Mouse (Mus musculus) forebrain, embryonic 16.5 days (tissue): Measurements from ENCODE around the gene Zfp385a. TPM values are rescaled to one million over a fixed set of nuclear protein-coding genes. Genes with fewer than 3 reads are reported as not detected.

ENCODE experiments used
- ATAC-seq: fragments of 200-750 bp; cut with Nextera tagmentation; 2 replicates; pipeline ENCODE4 v1.8.0; 2017; ENCODE audit warnings: mild to moderate bottlenecking, moderate library complexity
- H3K27ac ChIP-seq: fragments of 300-500 bp; sonication (generic); 2 replicates; pipeline ENCODE4 v1.5.1; 2014; ENCODE audit warnings: low read length, control low read depth
- H3K27me3 ChIP-seq: fragments of 300-500 bp; sonication (generic); replicated peaks from 2 replicates; pipeline ENCODE4 v1.6.1; 2014; ENCODE audit warnings: low read length; ENCODE audit not compliant: control insufficient read depth, insufficient read depth
- H3K36me3 ChIP-seq: fragments of 300-500 bp; sonication (generic); 2 replicates; pipeline ENCODE4 v1.6.1; 2014; ENCODE audit not compliant: control insufficient read depth, insufficient read depth
- H3K4me1 ChIP-seq: fragments of 300-500 bp; sonication (generic); replicated peaks from 2 replicates; pipeline ENCODE4 v1.6.1; 2014; ENCODE audit warnings: low read length; ENCODE audit not compliant: control insufficient read depth, insufficient read depth
- H3K4me2 ChIP-seq: fragments of 300-500 bp; sonication (generic); 2 replicates; pipeline ENCODE4 v1.6.1; 2014; ENCODE audit warnings: mild to moderate bottlenecking, low read length, control low read depth
- H3K4me3 ChIP-seq: fragments of 300-500 bp; sonication (generic); replicated peaks from 2 replicates; pipeline ENCODE4 v1.5.1; 2014; ENCODE audit warnings: mild to moderate bottlenecking, low read length, control low read depth
- H3K9ac ChIP-seq: fragments of 300-500 bp; sonication (generic); replicated peaks from 2 replicates; pipeline ENCODE4 v1.6.1; 2014; ENCODE audit warnings: low read depth, low read length, control low read depth
- H3K9me3 ChIP-seq: fragments of 300-500 bp; sonication (generic); 2 replicates; pipeline ENCODE4 v1.6.1; 2016; ENCODE audit warnings: low read length; ENCODE audit not compliant: control insufficient read depth
- WGBS: fragments of 180-500 bp; shearing (Covaris S2); extraction: QIAGEN DNeasy Blood & Tissue Kit; methylation state at CpG from one replicate; pipeline ENCODE4 v1.1.7; 2014; 5-methylcytosine and 5-hydroxymethylcytosine counted together
- polyA plus RNA-seq: library from polyadenylated mRNA; unstranded; fragments of >200 nt; fragmentation: Nextera tagmentation; extraction: Ambion mirVana; gene quantifications from 2 replicates; pipeline ENCODE4 v1.2.1, GENCODE M21; 2015

Zfp385a gene
- polyA plus RNA-seq, 1 experiment from 2014 or later, result 12.2 TPM

GRCm38 (mm10) chr15:103335040-103335439 lies 4.9 kb downstream of the Zfp385a start:
- H3K9me3 ChIP-seq, result no peaks in the 10 kb centered on the region
- no peaks in the 10 kb centered on the region for H3K36me3 ChIP-seq
- no peak for ATAC-seq
- H3K27me3 ChIP-seq, result peaks cover 5% of the 10 kb centered on the region
- no peak overlapping the region for H3K9ac ChIP-seq
- WGBS, result 67% methylated on average over 3 of the region's 3 CpGs
- no peak overlapping the region for H3K4me3 ChIP-seq
- no peak overlapping the region for H3K27ac ChIP-seq
- no peak overlapping the region for H3K4me2 ChIP-seq
- peaks cover 10% of the 10 kb centered on the region for H3K4me1 ChIP-seq

- Histone ChIP-seq H3K4me2 (no peak overlapping the region), H3K4me1 (peaks cover 8% of the 10 kb centered on the region), H3K27me3 (peaks cover 5% of the 10 kb centered on the region), H3K36me3 (no peaks in the 10 kb centered on the region), H3K9me3 (no peaks in the 10 kb centered on the region), H3K4me3 (no peak overlapping the region), H3K27ac (no peak overlapping the region), H3K9ac (no peak overlapping the region)
- peak; percentile 4; the same call in 1 of the 2 replicates for ATAC-seq
- 0% methylated on average over 1 of the region's 2 CpGs for WGBS
Observed at GRCm38 (mm10) chr15:103334194-103334593, 5.7 kb downstream of the Zfp385a start.

GRCm38 (mm10) chr15:103333738-103334137 lies 6.2 kb downstream of the Zfp385a start:
- Histone ChIP-seq H3K4me3 (no peak overlapping the region), H3K4me1 (peaks cover 5% of the 10 kb centered on the region), H3K9ac (no peak overlapping the region; the same call in 1 of the 2 replicates), H3K4me2 (no peak overlapping the region), H3K9me3 (no peaks in the 10 kb centered on the region), H3K36me3 (no peaks in the 10 kb centered on the region), H3K27me3 (peaks cover 2% of the 10 kb centered on the region), H3K27ac (no peak overlapping the region; the same call in 1 of the 2 replicates)
- 51% methylated on average over 5 of the region's 5 CpGs for WGBS
- peak; percentile 24; the same call in 1 of the 2 replicates for ATAC-seq

GRCm38 (mm10) chr15:103333081-103333615 lies 6.7 kb downstream of the Zfp385a start:
- H3K27ac ChIP-seq, result no peak overlapping the region; the same call in 1 of the 2 replicates
- H3K4me3 ChIP-seq, result no peak overlapping the region
- peaks cover 5% of the 10 kb centered on the region for H3K4me1 ChIP-seq
- ATAC-seq, result no peak
- no peak overlapping the region for H3K4me2 ChIP-seq
- no peaks in the 10 kb centered on the region for H3K9me3 ChIP-seq
- no peaks in the 10 kb centered on the region for H3K27me3 ChIP-seq
- 49% methylated on average over 5 of the region's 5 CpGs for WGBS
- no peak overlapping the region; the same call in 1 of the 2 replicates for H3K9ac ChIP-seq
- no peaks in the 10 kb centered on the region for H3K36me3 ChIP-seq

GRCm38 (mm10) chr15:103323455-103324247 lies 16.2 kb downstream of the Zfp385a start:
- peak; percentile 97 for ATAC-seq
- Histone ChIP-seq H3K4me3 (peak overlapping the region; percentile 73), H3K4me1 (peaks cover 25% of the 10 kb centered on the region), H3K9me3 (no peaks in the 10 kb centered on the region), H3K36me3 (no peaks in the 10 kb centered on the region), H3K27ac (peak overlapping the region; percentile 35), H3K27me3 (no peaks in the 10 kb centered on the region), H3K4me2 (peak overlapping the region; percentile 79), H3K9ac (peak overlapping the region; percentile 95)
- WGBS, result under 1% methylated on average over 39 of the region's 40 CpGs

- no peaks in the 10 kb centered on the region for H3K9me3 ChIP-seq
Observed at GRCm38 (mm10) chr15:103323070-103323454, 16.8 kb downstream of the Zfp385a start.

GRCm38 (mm10) chr15:103322396-103322795 lies 17.5 kb downstream of the Zfp385a start:
- Histone ChIP-seq H3K4me1 (peaks cover 25% of the 10 kb centered on the region), H3K27ac (no peak overlapping the region)
- no peak; the same call in 1 of the 2 replicates for ATAC-seq

More at GRCm38 (mm10) chr15:103323070-103323454, 16.8 kb downstream of the Zfp385a start:
- Histone ChIP-seq H3K4me1 (peaks cover 25% of the 10 kb centered on the region), H3K27me3 (no peaks in the 10 kb centered on the region), H3K9ac (peak overlapping the region; percentile 95), H3K4me2 (peak overlapping the region; percentile 79), H3K4me3 (peak overlapping the region; percentile 73), H3K27ac (peak overlapping the region; percentile 35; the same call in 1 of the 2 replicates), H3K36me3 (no peaks in the 10 kb centered on the region)
- peak; percentile 67 for ATAC-seq
- WGBS, result under 1% methylated on average over 16 of the region's 26 CpGs

GRCm38 (mm10) chr15:103321076-103321475 lies 18.8 kb downstream of the Zfp385a start:
- ATAC-seq, result no peak
- Histone ChIP-seq H3K4me3 (no peak overlapping the region), H3K4me2 (no peak overlapping the region), H3K36me3 (no peaks in the 10 kb centered on the region), H3K27me3 (no peaks in the 10 kb centered on the region), H3K27ac (no peak overlapping the region), H3K9me3 (no peaks in the 10 kb centered on the region), H3K9ac (no peak overlapping the region), H3K4me1 (peaks cover 25% of the 10 kb centered on the region)
- WGBS, result 45% methylated on average over 1 of the region's 1 CpGs

More at GRCm38 (mm10) chr15:103322396-103322795, 17.5 kb downstream of the Zfp385a start:
- Histone ChIP-seq H3K9me3 (no peaks in the 10 kb centered on the region), H3K27me3 (no peaks in the 10 kb centered on the region), H3K4me3 (peak overlapping the region; percentile 73), H3K4me2 (peak overlapping the region; percentile 79), H3K9ac (peak overlapping the region; percentile 95), H3K36me3 (no peaks in the 10 kb centered on the region)
- 46% methylated on average over 4 of the region's 4 CpGs for WGBS

- no peak for ATAC-seq
- Histone ChIP-seq H3K36me3 (no peaks in the 10 kb centered on the region), H3K27ac (no peak overlapping the region), H3K9me3 (no peaks in the 10 kb centered on the region), H3K27me3 (no peaks in the 10 kb centered on the region), H3K9ac (no peak overlapping the region), H3K4me2 (no peak overlapping the region), H3K4me3 (no peak overlapping the region), H3K4me1 (peaks cover 35% of the 10 kb centered on the region)
- 75% methylated on average over 3 of the region's 3 CpGs for WGBS
Observed at GRCm38 (mm10) chr15:103318201-103318816, 21.6 kb downstream of the Zfp385a start.
